Mouse (Mus musculus): ENCODE measurements around the gene Igfn1. TPM values are rescaled to one million over a fixed set of nuclear protein-coding genes. Genes with fewer than 3 reads are reported as not detected.

The Igfn1 gene
- polyA plus RNA-seq (2015; fragmentation: Nextera tagmentation; extraction: Ambion mirVana), result not detected in 2 replicates

DNA sequence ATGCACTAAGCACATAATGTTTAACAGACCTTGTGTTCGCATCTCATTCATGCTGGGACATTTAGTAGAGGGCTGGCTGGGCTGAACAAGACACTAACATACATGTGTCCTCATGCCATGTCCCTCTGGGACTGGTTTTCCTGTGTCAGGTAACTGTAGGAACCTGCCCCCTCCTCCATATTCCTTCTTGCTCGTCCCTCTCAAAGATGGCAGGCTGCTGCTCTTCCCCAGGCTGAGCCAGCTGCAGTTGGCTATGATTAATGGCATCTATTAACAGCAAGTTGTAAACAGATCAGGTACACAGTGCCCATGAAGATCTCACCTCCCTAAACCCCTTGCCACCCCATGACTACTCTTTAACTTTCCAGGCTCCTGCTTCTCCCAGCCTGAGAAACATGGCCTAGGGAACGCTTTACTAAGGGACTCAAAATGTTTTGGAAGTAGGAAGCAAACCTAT, at the start of gene Igfn1:
Gene Igfn1 (minus strand): TSS at position 51 of the 457 bp plus-strand sequence.
- H3K4me2 ChIP-seq (ENCODE audit: low read length), result no peak within 1 kb of the TSS
- no peaks in the 10 kb centered on the region for H3K36me3 ChIP-seq (ENCODE audit: control insufficient read depth, insufficient read depth)
- H3K27me3 ChIP-seq (replicated peaks; ENCODE audit: control insufficient read depth, insufficient read depth, low read length), result peaks cover 14% of the 10 kb centered on the region
- no peak within 1 kb of the TSS for H3K9ac ChIP-seq (replicated peaks; ENCODE audit: low read depth, low read length)
- H3K4me3 ChIP-seq (replicated peaks; ENCODE audit: low read length), result no peak within 1 kb of the TSS
- no peak within 1 kb of the TSS for H3K27ac ChIP-seq (ENCODE audit: low read length)
- H3K9me3 ChIP-seq (ENCODE audit: control insufficient read depth, low read length), result no peaks in the 10 kb centered on the region
- 85% methylated on average over 3 of the region's 3 CpGs for WGBS
- H3K4me1 ChIP-seq (replicated peaks; ENCODE audit: control insufficient read depth, insufficient read depth, low read length), result peaks cover 8% of the 10 kb centered on the region
- no peak for ATAC-seq

DNA sequence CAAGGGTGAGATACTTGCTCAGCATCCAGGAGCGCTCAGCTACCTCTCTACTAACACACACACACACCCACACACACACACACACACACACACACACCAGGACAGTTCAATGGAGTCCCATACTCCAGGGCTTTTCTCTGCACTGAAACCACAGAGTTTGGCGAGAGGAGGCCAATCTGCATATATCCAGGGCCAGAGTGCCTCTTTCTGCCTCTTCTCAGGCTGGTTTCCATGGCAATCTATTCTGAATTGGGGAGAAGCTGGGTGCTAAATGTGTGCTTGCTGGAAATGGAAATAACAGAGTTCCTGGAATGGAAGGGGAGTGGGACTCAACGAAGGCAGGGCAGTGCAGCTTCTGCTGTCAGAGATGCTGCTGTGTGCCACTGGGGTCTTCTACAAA, 49.6 kb upstream of the Igfn1 start:
- no peak overlapping the region for H3K4me3 ChIP-seq (replicated peaks; ENCODE audit: low read length)
- H3K36me3 ChIP-seq (ENCODE audit: control insufficient read depth, insufficient read depth), result no peaks in the 10 kb centered on the region
- no peak overlapping the region for H3K4me2 ChIP-seq (ENCODE audit: low read length)
- H3K9me3 ChIP-seq (ENCODE audit: control insufficient read depth, low read length), result no peaks in the 10 kb centered on the region
- H3K27ac ChIP-seq (ENCODE audit: low read length), result peak overlapping the region; percentile 46
- H3K4me1 ChIP-seq (replicated peaks; ENCODE audit: control insufficient read depth, insufficient read depth, low read length), result peaks cover 27% of the 10 kb centered on the region
- no peak overlapping the region for H3K9ac ChIP-seq (replicated peaks; ENCODE audit: low read depth, low read length)
- peak; percentile 58 for ATAC-seq
- WGBS, result 23% methylated on average over 3 of the region's 3 CpGs
- H3K27me3 ChIP-seq (replicated peaks; ENCODE audit: control insufficient read depth, insufficient read depth, low read length), result 0 out of 2 replicates have a peak, but pooled peaks cover 3% of the 10 kb centered on the region

DNA sequence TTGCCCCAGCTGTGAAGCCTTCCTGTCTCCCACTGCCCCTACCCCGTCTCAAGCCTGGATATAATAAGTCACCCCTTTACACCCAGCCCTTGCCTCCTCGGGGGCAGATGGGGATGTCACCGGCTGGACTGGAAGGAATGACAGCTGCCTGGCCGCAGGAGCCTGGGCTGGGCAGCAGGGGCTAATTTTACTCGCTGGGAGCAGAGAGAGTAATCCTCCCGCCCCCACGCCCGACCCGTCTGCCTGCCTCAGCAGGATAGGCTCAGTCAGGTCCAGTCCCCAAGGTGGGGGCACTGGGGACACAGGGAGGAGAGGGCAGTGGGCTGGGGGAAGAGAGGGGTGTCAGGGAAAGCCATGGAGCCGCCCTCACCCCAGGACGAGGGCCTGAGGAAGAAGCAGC, 46.4 kb upstream of the Igfn1 start, which contains the start of gene Cacna1s:
Gene Cacna1s (plus strand): TSS at position 204 of the 400 bp plus-strand sequence.
- peaks cover 11% of the 10 kb centered on the region for H3K27me3 ChIP-seq (replicated peaks; ENCODE audit: control insufficient read depth, insufficient read depth, low read length)
- no peak within 1 kb of the TSS for H3K27ac ChIP-seq (ENCODE audit: low read length)
- H3K4me2 ChIP-seq (ENCODE audit: low read length), result no peak within 1 kb of the TSS

DNA sequence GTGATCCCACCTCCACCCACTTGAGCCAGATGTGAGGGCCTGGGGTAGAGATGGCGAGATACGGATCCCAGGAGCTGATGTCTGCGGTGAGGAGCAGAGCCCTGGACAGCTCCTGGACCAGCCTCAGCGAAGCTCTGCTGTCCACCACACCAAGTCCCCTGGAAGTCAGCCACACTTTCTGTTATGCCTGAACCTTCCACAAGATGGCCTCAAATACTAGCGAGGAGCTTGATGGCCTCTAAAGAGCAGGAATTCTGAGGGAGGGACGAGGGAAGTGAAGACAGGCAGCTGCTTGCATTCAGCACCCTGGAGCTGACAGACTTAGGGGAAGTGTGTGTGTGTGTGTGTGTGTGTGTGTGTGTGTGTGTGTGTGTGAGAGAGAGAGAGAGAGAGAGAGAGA, 45.3 kb upstream of the Igfn1 start:
- Histone ChIP-seq H3K27me3 (replicated peaks; ENCODE audit: control insufficient read depth, insufficient read depth, low read length) (peaks cover 11% of the 10 kb centered on the region), H3K36me3 (ENCODE audit: control insufficient read depth, insufficient read depth) (no peaks in the 10 kb centered on the region), H3K9me3 (ENCODE audit: control insufficient read depth, low read length) (no peaks in the 10 kb centered on the region), H3K27ac (ENCODE audit: low read length) (no peak overlapping the region), H3K4me1 (replicated peaks; ENCODE audit: control insufficient read depth, insufficient read depth, low read length) (peaks cover 23% of the 10 kb centered on the region), H3K4me3 (replicated peaks; ENCODE audit: low read length) (peak overlapping the region; percentile 47), H3K4me2 (ENCODE audit: low read length) (peak overlapping the region; percentile 73), H3K9ac (replicated peaks; ENCODE audit: low read depth, low read length) (peak overlapping the region; percentile 62)
- WGBS, result 2% methylated on average over 6 of the region's 6 CpGs
- ATAC-seq, result peak; percentile 71

More for the DNA sequence above, 46.4 kb upstream of the Igfn1 start, which contains the start of gene Cacna1s:
- H3K4me3 ChIP-seq (replicated peaks; ENCODE audit: low read length), result no peak within 1 kb of the TSS
- ATAC-seq, result no peak
- H3K9me3 ChIP-seq (ENCODE audit: control insufficient read depth, low read length), result no peaks in the 10 kb centered on the region
- no peaks in the 10 kb centered on the region for H3K36me3 ChIP-seq (ENCODE audit: control insufficient read depth, insufficient read depth)
- H3K9ac ChIP-seq (replicated peaks; ENCODE audit: low read depth, low read length), result no peak within 1 kb of the TSS
- peaks cover 28% of the 10 kb centered on the region for H3K4me1 ChIP-seq (replicated peaks; ENCODE audit: control insufficient read depth, insufficient read depth, low read length)
- WGBS, result 41% methylated on average over 11 of the region's 11 CpGs

DNA sequence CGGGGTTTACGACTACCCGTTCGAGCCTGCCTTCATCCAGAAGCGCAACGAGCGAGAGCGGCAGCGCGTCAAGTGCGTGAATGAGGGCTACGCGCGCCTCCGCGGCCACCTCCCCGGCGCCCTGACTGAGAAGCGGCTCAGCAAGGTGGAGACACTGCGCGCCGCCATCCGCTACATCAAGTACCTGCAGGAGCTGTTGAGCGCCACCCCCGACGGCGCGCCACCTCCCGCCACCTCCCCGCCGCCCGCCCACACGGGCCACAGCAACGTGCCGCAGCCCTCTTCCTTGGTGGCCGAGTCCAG, 44.8 kb upstream of the Igfn1 start:
- no peak overlapping the region for H3K27ac ChIP-seq (ENCODE audit: low read length)
- H3K9me3 ChIP-seq (ENCODE audit: control insufficient read depth, low read length), result no peaks in the 10 kb centered on the region
- peaks cover 19% of the 10 kb centered on the region for H3K4me1 ChIP-seq (replicated peaks; ENCODE audit: control insufficient read depth, insufficient read depth, low read length)
- H3K4me3 ChIP-seq (replicated peaks; ENCODE audit: low read length), result peak overlapping the region; percentile 47
- peak; percentile 55 for ATAC-seq
- no peaks in the 10 kb centered on the region for H3K36me3 ChIP-seq (ENCODE audit: control insufficient read depth, insufficient read depth)
- H3K4me2 ChIP-seq (ENCODE audit: low read length), result peak overlapping the region; percentile 73
- H3K27me3 ChIP-seq (replicated peaks; ENCODE audit: control insufficient read depth, insufficient read depth, low read length), result peaks cover 11% of the 10 kb centered on the region
- H3K9ac ChIP-seq (replicated peaks; ENCODE audit: low read depth, low read length), result peak overlapping the region; percentile 62
- under 1% methylated on average over 36 of the region's 36 CpGs for WGBS

GRCm38 (mm10) chr1:136050312-136051012, 44.3 kb upstream of the Igfn1 start, which contains the start of gene Ascl5:
Gene Ascl5, plus strand, starts transcription at chr1:136050804.
- Histone ChIP-seq H3K4me2 (ENCODE audit: low read length) (peak within 1 kb of the TSS; percentile 73), H3K4me3 (replicated peaks; ENCODE audit: low read length) (peak within 1 kb of the TSS; percentile 47), H3K27ac (ENCODE audit: low read length) (no peak within 1 kb of the TSS), H3K4me1 (replicated peaks; ENCODE audit: control insufficient read depth, insufficient read depth, low read length) (peaks cover 14% of the 10 kb centered on the region), H3K36me3 (ENCODE audit: control insufficient read depth, insufficient read depth) (no peaks in the 10 kb centered on the region), H3K27me3 (replicated peaks; ENCODE audit: control insufficient read depth, insufficient read depth, low read length) (peaks cover 11% of the 10 kb centered on the region), H3K9ac (replicated peaks; ENCODE audit: low read depth, low read length) (peak within 1 kb of the TSS; percentile 62), H3K9me3 (ENCODE audit: control insufficient read depth, low read length) (no peaks in the 10 kb centered on the region)
- WGBS, result 18% methylated on average over 29 of the region's 29 CpGs
- no peak; the same call in 1 of the 2 replicates for ATAC-seq

DNA sequence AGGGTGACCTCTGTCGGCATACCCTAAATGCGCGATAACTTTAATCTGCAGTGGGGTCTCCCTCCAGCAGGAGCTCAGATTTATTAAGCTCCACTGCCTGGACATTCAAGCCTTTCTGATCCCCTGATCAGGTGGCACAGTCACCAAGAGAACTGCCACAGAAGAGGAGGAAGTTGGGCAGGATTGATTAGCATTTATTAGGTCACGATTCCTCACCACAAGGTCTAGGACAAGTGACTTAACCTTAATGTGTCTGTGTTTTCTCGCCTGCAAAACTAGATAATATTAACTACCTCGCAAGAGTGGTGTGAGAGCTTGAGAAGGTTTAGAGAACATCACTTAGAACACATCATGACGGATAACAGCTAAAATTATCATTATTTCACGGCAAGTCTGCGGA, 41.8 kb upstream of the Igfn1 start:
- no peak overlapping the region for H3K4me3 ChIP-seq (replicated peaks; ENCODE audit: low read length)
- H3K27me3 ChIP-seq (replicated peaks; ENCODE audit: control insufficient read depth, insufficient read depth, low read length), result peaks cover 11% of the 10 kb centered on the region
- no peaks in the 10 kb centered on the region for H3K9me3 ChIP-seq (ENCODE audit: control insufficient read depth, low read length)
- H3K4me1 ChIP-seq (replicated peaks; ENCODE audit: control insufficient read depth, insufficient read depth, low read length), result peaks cover 12% of the 10 kb centered on the region
- WGBS, result 78% methylated on average over 9 of the region's 9 CpGs
- no peaks in the 10 kb centered on the region for H3K36me3 ChIP-seq (ENCODE audit: control insufficient read depth, insufficient read depth)
- H3K27ac ChIP-seq (ENCODE audit: low read length), result no peak overlapping the region
- ATAC-seq, result no peak
- no peak overlapping the region for H3K4me2 ChIP-seq (ENCODE audit: low read length)
- H3K9ac ChIP-seq (replicated peaks; ENCODE audit: low read depth, low read length), result no peak overlapping the region

GRCm38 (mm10) chr1:136047432-136047831, 41.3 kb upstream of the Igfn1 start:
- no peak overlapping the region for H3K27ac ChIP-seq (ENCODE audit: low read length)
- peaks cover 9% of the 10 kb centered on the region for H3K27me3 ChIP-seq (replicated peaks; ENCODE audit: control insufficient read depth, insufficient read depth, low read length)
- no peak overlapping the region for H3K9ac ChIP-seq (replicated peaks; ENCODE audit: low read depth, low read length)
- no peak overlapping the region for H3K4me2 ChIP-seq (ENCODE audit: low read length)
- peaks cover 12% of the 10 kb centered on the region for H3K4me1 ChIP-seq (replicated peaks; ENCODE audit: control insufficient read depth, insufficient read depth, low read length)
- no peak overlapping the region for H3K4me3 ChIP-seq (replicated peaks; ENCODE audit: low read length)
- H3K9me3 ChIP-seq (ENCODE audit: control insufficient read depth, low read length), result no peaks in the 10 kb centered on the region
- ATAC-seq, result no peak
- 8% methylated on average over 2 of the region's 2 CpGs for WGBS
- H3K36me3 ChIP-seq (ENCODE audit: control insufficient read depth, insufficient read depth), result no peaks in the 10 kb centered on the region

DNA sequence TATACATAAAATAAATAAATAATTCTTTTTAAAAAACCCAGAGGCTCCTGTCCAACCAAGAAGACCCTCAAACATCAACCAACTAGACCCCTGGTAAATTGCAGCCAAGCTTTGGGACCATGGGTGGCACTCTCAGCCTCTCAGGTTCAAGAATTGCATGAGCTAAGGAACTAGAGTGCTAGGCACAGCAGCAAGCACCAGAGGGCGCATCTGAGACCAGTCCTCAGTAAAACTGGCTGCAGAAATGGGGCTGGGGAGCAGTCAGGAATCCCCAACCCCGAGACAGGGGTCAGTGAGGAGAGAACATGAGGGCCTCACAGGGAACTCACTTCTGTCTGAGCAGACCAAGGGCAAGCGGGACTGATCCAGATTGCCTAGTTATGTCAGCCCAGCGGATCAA, 39.6 kb upstream of the Igfn1 start:
- no peak overlapping the region for H3K27ac ChIP-seq (ENCODE audit: low read length)
- WGBS, result 7% methylated on average over 4 of the region's 4 CpGs

More for the DNA sequence above, 39.6 kb upstream of the Igfn1 start:
- Histone ChIP-seq H3K4me2 (ENCODE audit: low read length) (no peak overlapping the region), H3K4me3 (replicated peaks; ENCODE audit: low read length) (no peak overlapping the region), H3K9me3 (ENCODE audit: control insufficient read depth, low read length) (no peaks in the 10 kb centered on the region), H3K9ac (replicated peaks; ENCODE audit: low read depth, low read length) (no peak overlapping the region), H3K4me1 (replicated peaks; ENCODE audit: control insufficient read depth, insufficient read depth, low read length) (peaks cover 2% of the 10 kb centered on the region), H3K36me3 (ENCODE audit: control insufficient read depth, insufficient read depth) (no peaks in the 10 kb centered on the region), H3K27me3 (replicated peaks; ENCODE audit: control insufficient read depth, insufficient read depth, low read length) (peaks cover 9% of the 10 kb centered on the region)
- no peak for ATAC-seq

Data from forebrain, embryonic 16.5 days (tissue).